Mouse (Mus musculus): ENCODE data around the gene Banp. TPM values are rescaled to one million over a fixed set of nuclear protein-coding genes. Genes with fewer than 3 reads are reported as not detected.
A peak's percentile ranks its signal among the peaks of the same experiment; 100 is the strongest.

The Banp gene
- total RNA-seq, 4 experiments from 2014 or later, result 5.4 to 16.0 (median 6.3) TPM

- DNase-seq (ENCODE audit: low spot score in 2 of 2), result no peak
Observed at GRCm38 (mm10) chr8:121980792-121981519, 31.4 kb downstream of the Banp start.

GRCm38 (mm10) chr8:121981520-121981895 is 32.0 kb downstream of the Banp start:
- DNase-seq (ENCODE audit: low spot score in 2 of 2), result no peak

GRCm38 (mm10) chr8:121985673-121986072 is 36.1 kb downstream of the Banp start:
- no peak for DNase-seq (ENCODE audit: low spot score in 2 of 2)

GRCm38 (mm10) chr8:121987892-121988291 is 38.3 kb downstream of the Banp start:
- no peak for DNase-seq (ENCODE audit: low spot score in 2 of 2)

- DNase-seq (ENCODE audit: low spot score in 2 of 2), result peak in 1 of 2 experiments; percentile 29
Observed at GRCm38 (mm10) chr8:121990506-121991255, 41.1 kb downstream of the Banp start.

- DNase-seq (ENCODE audit: low spot score in 2 of 2), result peak in 1 of 2 experiments; percentile 57
Observed at GRCm38 (mm10) chr8:121991611-121992010, 42.1 kb downstream of the Banp start.

- no peak for DNase-seq (ENCODE audit: low spot score in 2 of 2)
Observed at GRCm38 (mm10) chr8:121992911-121993310, 43.4 kb downstream of the Banp start.

GRCm38 (mm10) chr8:121995112-121995511 is 45.6 kb downstream of the Banp start:
- DNase-seq (ENCODE audit: low spot score in 2 of 2), result no peak

- DNase-seq (ENCODE audit: low spot score in 2 of 2), result no peak
Observed at GRCm38 (mm10) chr8:121995895-121996294, 46.3 kb downstream of the Banp start.

- no peak for DNase-seq (ENCODE audit: low spot score in 2 of 2)
Observed at GRCm38 (mm10) chr8:121998631-121999030, 49.1 kb downstream of the Banp start.

- DNase-seq (ENCODE audit: low spot score in 2 of 2), result no peak
Observed at GRCm38 (mm10) chr8:121999211-121999610, 49.7 kb downstream of the Banp start.

- DNase-seq (ENCODE audit: low spot score in 2 of 2), result no peak
Observed at GRCm38 (mm10) chr8:122001339-122002115, 52.0 kb downstream of the Banp start.

- DNase-seq (ENCODE audit: low spot score in 2 of 2), result peak in 1 of 2 experiments; percentile 42
Observed at GRCm38 (mm10) chr8:122003646-122004045, 54.1 kb downstream of the Banp start.

GRCm38 (mm10) chr8:122004131-122004530 is 54.6 kb downstream of the Banp start:
- no peak for DNase-seq (ENCODE audit: low spot score in 2 of 2)

GRCm38 (mm10) chr8:122005422-122006204 is 56.1 kb downstream of the Banp start:
- peak in 1 of 2 experiments; percentile 35 for DNase-seq (ENCODE audit: low spot score in 2 of 2)

GRCm38 (mm10) chr8:122006688-122007484 is 57.3 kb downstream of the Banp start:
- DNase-seq (ENCODE audit: low spot score in 2 of 2), result no peak

- DNase-seq (ENCODE audit: low spot score in 2 of 2), result no peak
Observed at GRCm38 (mm10) chr8:122008395-122008794, 58.8 kb downstream of the Banp start.

- no peak for DNase-seq (ENCODE audit: low spot score in 2 of 2)
Observed at GRCm38 (mm10) chr8:122010638-122011037, 61.1 kb downstream of the Banp start.

- no peak for DNase-seq (ENCODE audit: low spot score in 2 of 2)
Observed at GRCm38 (mm10) chr8:122011066-122011588, 61.6 kb downstream of the Banp start.

GRCm38 (mm10) chr8:122014606-122015005 is 65.1 kb downstream of the Banp start:
- DNase-seq (ENCODE audit: low spot score in 2 of 2), result no peak

Data from gastrocnemius, adult 8-10 months (tissue).